Mouse (Mus musculus) heart, postnatal 36 days (tissue): Measurements from ENCODE around the gene Samd4b. TPM values are rescaled to one million over a fixed set of nuclear protein-coding genes. Genes with fewer than 3 reads are reported as not detected.
"Not testable (repeated sequence)": the region's sequence is repeated elsewhere in the genome, so short reads cannot be mapped to it uniquely, and the experiment has no call there.

Experiments
- DNase-seq, 2 experiments: peaks; one replicate each; pipeline ENCODE4 v3.0.0; 2021 to 2022
- intact Hi-C: fragments of 180-260 bp; cut with DNase I; formaldehyde crosslinking; loops from one replicate; pipeline ENCODE4 v1.15.1; 2025
- total RNA-seq, 2 experiments: library from RNA; stranded (reverse); gene quantifications; 2 replicates each; pipeline ENCODE4 v1.2.3; 2021

Samd4b gene
- total RNA-seq, 2 experiments from 2014 or later: 20.5 to 24.5 TPM

DNA sequence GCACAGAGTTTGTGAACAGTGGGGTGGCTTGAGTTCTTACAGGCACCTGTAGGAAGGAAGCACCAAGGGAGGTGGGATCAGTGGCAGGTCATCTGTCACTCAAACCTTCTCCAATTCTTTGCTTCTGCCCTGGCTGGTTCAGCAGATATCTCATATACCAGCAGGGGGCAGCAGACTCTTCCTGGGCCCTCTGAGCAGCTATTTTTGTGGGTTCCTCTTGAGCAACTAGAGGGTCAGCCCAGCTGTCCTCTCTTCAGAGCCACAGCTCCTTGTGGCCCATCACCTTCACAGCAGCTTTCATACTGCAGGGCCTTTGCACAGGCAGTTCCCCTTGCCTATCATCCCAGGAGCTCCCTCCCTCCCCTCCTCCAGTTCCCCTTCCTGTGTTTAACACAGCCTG lies 29.7 kb downstream of the Samd4b start:
- peak; percentile 72 to 74 for DNase-seq
- intact Hi-C loops: loop anchor here (1.0 to 5.0 kb wide), 2 partner anchors 33 to 159 kb away; no protein-coding TSS in a partner anchor

DNA sequence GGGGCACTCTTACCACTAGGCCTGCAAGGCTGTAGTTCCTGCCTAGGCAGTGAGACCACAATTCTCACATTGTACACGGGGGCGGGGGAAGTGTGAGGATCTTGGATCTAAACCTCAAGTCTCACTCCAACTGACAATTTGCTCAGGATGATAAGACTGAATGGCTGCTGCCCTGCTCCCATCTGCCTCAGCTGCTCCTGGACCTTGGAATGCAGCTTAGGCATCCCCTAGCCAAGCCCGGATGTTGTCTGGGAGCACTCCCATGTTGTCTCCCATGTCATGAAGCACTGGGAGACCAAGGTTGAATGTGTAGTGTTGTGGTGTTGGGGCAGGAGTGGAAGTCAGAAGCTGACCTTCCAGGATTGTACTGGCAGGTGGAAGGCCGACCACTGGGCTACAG lies 30.4 kb downstream of the Samd4b start:
- DNase-seq: no peak
- intact Hi-C loops: loop anchor here (5.0 kb wide), 1 partner anchor 160 kb away; no protein-coding TSS in a partner anchor

DNA sequence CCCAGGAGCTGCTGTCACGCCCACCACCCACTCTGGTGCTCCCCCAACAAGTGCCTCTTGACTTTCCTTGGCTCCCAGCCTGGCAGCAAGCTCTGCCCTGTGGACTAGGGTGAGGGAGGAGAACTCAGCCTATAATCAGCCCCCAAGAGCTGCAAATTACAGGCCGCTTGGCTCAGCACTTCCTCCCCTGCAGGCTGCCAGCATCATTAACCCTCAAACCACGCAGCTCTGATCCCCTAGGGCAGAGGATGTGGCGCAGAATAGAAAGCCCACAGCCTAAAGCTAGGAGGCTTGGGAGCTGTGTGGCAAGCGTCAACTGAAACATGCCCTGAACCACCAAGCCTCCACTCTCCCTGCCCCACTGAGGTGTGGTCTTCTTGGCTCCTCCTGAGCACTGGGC lies 32.5 kb downstream of the Samd4b start:
- no peak for DNase-seq
- intact Hi-C loops: loop anchor here (5.0 kb wide), 1 partner anchor 162 kb away; no protein-coding TSS in a partner anchor

DNA sequence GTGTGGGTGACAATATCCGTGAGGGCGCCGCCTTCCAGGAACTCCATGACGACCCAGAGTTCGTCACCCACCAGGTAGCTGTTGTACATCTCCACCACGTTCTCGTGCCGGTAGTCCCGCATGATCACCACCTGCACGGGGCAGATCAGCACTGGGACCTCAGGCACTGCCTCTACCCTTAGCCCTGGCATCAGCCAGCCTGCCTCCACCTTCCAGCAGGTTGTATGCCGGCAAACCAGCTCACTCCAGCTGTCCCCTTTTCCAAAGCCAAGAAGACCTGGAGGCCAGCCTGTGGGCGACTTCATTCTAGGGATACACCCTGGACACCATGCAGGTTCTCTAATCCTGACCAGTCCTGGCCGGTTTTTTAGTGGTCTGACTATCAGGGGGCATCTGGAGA lies 35.0 kb downstream of the Samd4b start:
- intact Hi-C loops: no loop called here
- DNase-seq: no peak

DNA sequence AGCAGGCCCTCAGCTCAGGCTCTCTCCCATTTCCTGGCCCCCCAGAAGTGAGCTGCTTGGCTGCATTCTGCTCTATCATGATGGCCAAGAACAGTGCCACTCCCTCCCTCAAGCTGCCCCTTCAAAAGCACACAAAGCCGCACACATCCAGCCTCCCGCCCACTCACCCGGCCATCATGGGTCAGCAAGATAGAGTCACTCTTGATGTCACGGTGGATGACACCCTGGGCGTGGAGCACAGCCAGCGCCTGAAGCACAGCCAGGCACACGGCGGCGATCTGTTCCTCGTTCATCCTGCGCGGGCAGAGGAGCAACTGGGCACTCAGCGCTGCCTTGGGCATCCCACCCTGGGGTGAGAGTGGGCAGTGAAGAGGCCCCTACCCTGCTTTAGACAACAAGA lies 35.6 kb downstream of the Samd4b start:
- intact Hi-C loops: no loop called here
- DNase-seq: no peak

DNA sequence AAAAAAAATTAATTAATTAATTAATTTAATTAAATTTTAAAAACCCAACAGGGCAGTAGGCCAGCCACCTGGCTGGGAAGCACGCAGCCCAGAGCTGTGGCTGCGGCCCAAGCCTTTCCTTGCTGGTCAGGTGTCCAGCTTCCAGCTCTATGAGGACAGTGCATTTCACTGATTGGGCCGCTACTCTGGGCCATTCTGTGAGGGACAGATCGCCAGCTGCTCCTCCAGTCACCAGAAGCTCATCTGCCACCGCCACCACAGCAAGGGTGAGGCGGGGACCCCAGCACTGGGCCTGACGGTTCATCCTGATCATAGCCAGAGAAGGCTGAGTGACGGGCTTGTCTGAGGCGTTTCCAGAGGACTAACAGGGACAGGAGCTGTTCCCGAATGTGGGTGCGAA lies 36.0 kb downstream of the Samd4b start:
- intact Hi-C loops: no loop called here
- no peak for DNase-seq

DNA sequence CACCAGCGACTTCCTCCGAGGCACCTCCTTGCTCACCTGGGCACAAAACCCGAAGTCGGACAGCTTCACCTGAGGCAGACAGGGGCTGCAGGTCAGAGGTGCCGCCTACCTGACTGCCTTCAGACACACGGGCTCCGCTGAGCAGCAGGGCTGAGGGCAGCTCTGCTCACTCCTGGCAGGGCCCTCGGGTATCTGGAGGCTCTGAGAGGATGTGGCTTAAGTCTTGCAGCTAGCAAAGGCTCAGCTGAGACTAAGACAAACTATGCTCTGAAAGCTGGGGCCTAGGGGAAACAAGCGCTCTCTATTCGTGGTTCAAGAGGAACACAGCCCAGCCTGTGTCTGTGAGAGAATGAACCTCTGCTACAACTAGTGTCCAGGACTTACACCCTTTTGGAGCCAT lies 37.1 kb downstream of the Samd4b start:
- no peak for DNase-seq
- intact Hi-C loops: no loop called here

DNA sequence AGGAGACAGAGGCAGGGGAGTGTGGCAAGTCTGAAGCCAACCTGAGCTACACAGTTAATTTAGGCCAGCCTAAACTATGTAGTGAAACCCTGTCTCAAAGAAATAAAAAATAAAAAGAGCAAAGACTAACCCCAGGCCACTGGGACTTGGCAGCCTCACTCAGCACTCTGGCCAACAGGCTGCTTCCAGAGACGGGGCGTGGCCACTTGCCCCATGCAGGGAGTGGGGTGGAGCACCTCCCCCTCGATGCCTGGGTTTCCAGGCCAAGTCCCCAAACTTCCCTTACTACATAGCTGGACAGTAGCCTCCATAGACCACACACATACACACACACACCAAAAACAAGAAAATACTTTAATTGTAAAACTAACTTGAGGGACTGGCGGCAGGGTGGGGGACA lies 39.5 kb downstream of the Samd4b start:
- intact Hi-C loops: no loop called here
- peak; percentile 50 to 52 for DNase-seq

DNA sequence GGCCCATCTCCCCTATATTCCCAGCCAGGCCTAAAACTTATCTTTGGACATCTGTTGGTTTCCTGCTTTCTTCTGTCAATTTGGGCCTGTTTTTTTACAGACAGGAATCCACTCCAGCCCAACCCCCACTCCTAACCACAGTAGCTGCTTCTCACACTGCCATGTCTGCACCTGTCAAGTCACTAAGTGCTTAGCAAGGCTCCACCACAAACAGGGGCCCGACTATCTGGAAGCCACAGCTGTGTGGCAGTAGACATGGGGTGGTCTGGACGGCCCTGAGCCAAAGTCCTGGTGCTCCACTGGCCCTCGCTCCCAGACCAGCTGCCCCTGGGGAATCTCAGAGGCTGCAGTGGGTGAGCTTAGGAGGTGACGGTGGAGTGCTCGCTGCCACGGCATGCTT lies 40.2 kb downstream of the Samd4b start:
- intact Hi-C loops: no loop called here

DNA sequence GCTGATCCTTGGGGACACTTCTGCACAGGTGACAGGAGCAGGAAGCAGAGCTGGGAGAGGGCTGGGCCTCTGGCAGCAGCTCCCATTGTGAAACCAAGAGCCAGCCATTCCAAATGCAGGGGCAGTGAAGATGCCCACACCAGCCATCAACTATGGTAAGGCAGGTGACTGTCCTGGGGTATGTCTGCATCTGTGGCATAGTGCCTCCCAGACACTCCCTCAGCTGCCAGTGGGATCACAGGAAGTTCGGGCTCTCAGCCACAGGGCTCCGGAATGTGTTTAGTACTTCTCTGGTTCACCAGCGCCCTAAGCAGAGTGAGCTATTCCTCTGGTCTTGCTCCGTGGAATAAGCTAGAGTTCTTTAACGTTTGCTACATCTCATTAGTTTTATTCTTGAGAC lies 40.9 kb downstream of the Samd4b start:
- intact Hi-C loops: no loop called here
- no peak for DNase-seq

More for the DNA sequence above, 40.2 kb downstream of the Samd4b start:
- DNase-seq: no peak

DNA sequence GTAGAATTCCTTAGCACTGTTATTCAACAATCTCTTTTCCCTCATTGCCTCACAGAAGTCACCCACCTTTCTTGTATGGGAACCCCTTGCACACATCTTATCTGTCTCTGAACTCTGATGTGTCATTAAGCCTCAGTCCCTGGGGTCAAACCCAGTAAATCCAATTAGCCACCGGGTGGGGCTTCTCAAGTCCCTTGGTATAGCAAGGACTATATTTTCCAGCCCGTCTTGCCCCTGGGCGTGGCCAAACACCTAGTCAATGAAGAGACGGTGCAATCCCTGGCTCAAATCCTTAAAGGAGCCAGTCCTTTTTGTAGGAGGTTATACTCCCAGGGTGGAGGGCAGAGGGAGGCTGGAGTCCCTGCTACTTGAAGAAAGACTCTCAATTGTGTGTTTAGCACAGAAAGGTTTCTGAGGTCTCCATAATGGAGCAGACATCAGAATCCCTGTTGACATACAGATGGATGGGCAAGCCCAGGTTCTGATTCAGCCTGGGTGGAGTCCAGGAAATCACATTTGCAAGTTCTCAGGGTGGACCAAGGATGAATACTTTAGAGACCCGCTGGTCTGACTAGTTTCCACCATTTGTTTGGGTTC lies 41.9 kb downstream of the Samd4b start:
- DNase-seq: no peak
- intact Hi-C loops: no loop called here

DNA sequence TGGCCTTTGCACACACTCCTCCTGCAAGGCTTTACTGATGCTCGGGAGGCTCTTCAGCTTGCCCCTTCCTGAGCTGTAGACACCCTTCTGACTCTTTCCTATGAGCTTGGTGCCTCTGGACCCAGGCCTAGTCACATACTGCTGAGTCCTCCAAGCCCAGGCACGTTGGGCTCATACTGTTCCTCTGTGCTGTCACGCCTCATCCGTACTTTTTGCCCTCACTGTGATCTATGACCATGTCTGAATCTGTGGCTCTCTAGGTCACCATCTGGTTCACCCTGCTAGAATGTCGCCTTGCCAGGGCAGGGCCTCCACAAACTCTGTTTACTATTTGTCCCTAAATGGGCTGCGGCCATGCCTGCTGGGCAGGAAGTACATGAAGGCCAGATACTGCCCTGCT lies 44.9 kb downstream of the Samd4b start:
- DNase-seq: no peak
- intact Hi-C loops: no loop called here

DNA sequence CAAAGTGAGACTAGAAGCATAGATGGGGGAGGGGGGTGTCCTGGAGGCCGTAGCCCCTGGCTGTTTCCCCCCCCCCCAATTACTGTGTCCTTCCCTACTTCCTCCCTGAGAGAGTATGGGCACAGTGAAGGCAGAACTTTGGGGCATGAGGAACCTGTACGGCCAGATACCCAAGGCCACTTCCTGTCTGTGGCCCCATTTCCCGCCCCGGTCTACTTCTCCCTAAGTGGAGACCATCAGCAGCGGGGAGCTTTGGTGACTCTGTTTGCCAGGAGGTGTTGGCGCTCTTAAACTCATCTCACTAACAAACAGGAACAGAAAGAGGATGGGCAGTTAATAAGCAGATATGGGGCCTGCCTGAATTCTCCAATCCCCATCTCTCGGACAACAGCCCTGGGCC lies 50.3 kb downstream of the Samd4b start:
- no peak for DNase-seq
- intact Hi-C loops: no loop called here

DNA sequence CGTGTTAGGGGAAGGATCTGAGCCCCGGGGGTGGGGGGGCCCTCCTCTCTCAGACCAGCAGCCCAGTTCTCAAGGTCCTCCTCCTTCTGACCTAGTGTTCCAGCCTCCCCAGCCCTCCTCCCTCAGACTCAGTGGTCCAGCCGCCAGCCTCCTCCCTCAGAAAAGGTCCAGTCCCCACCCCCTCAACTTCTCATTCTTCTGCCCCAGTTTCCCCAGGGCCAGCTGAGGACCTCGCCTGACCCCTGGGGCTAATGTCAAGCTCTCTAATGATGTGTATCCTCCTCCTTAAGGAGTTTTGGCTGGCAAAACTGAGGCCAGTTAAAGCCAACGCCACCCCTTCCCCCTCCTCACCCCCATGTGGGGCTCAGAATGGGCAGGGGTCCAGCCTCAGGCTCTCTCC lies 50.8 kb downstream of the Samd4b start, which contains the start of gene Nccrp1:
Nccrp1 (minus strand) TSS at position 101 of the 400 bp plus-strand sequence.
- DNase-seq: no peak
- intact Hi-C loops: no loop called here

DNA sequence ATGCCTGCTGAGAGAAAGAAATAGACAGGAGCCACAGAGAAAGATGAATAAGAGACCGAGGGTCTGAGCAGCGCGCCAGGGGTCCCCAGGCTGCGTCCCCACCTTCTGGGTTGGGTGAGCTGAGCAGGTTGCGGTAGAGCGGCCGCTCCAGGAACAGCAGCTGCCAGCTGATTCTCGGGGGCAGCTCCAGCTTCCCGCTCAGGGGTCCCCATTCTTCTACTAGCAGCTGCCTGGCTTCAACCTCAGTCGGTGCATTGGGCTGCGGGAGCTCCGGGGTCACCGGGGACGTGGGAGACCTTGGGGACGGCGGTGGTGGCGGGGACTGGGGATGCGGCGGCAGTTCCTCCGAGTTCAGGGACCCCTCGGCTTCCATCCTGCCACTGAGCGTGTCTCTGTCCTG lies 51.3 kb downstream of the Samd4b start:
- intact Hi-C loops: no loop called here
- no peak for DNase-seq

DNA sequence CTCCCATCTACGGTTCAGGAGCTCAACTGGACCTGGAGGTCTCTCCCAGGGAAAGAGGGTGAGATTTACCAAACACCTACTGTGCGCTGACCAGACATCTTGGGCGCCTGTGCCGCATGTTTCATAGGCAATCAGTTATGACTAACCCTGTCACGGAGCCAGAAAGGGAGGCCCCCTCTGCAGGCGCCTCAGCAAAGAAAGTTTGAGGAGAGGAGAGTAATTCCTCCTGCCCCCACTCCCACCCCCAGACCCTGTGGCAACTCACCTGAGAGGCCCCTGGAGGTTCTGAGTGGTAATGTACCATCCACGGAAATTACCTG lies 52.1 kb downstream of the Samd4b start:
- DNase-seq: no peak
- intact Hi-C loops: no loop called here

DNA sequence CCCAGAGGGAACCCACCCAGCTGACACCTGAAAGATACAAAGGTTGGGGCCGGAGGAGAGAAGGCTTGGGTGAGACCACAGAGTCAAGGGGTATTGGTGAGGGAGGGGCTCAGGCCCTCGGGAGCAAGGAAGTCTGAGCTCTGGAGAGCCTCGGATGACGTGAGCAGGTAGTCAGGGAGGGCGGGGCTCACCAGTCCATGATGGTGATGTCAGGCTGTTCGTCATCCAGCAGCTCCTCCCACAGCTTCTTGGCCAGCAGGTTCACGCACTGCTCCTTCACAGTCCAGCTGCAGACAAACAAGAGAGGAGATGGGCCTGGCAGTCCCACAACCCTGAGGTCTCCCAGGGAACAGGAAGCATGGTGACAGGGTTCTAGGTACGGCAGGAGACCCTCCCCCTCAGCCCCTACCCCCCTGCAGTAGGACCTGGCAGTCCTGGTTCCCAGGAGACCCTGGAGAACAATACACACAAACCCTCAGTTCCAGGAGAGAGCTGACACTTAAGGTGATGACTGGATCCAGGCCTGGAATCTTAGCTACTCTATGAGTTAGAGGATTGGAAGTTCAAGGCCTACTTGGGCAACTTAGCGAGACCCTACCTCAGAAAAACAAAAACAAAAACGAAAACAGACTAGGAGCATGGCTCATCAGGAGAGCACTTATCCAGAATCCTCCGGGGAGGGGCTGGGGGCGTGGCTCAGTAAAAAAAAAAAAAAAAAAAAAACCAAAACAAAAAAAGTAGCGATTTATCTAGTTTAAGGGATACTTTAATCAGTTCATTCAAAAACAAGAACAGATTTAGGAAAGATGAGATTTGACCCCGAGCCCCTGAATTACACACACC lies 52.7 kb downstream of the Samd4b start:
- intact Hi-C loops: no loop called here
- DNase-seq: no peak

DNA sequence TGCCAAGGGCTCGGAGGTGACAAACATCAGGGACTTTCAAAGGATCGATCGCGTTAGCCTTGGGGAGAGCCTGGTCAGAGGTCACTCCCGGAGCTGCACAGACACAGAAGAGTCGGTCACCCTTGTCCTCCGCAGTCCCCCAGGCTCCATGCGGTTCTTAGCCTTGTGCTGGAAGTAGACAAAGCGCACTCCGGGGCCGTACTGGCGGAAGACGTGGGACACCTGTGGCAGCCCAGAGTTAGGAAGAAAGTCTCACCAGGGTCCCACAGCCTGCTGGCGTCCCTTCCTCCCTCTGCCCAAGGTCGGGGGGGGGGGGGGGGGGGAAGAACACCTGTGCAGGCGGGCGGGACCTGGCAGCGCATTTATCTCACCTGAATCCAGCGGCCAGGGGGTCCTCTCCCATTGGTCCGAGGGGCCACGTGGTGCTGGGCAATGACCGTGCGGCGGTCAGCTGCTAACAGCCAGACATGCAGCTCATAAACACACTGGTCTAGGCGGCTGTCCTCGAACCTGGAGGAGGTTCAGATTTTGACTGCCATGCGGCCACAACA lies 53.8 kb downstream of the Samd4b start:
- no peak for DNase-seq
- intact Hi-C loops: no loop called here

DNA sequence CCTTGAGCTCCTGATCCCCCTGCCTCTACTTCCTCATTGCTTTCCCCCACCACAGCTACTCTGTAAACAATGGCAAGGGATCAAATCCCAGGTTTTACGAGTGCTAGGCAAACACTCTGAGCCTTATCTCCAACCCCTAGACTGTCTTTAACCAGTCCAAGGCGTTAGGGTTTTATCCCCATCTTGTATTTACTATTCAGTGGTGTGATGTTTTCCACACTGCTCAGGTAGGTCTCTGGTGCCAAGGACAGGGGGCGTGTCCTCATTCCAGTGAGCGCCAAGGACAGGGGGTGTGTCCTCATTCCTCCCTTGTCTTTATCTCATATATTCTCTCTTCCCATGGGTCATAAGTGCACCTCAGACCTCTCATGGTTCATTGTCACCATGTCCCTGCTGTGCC lies 57.4 kb downstream of the Samd4b start, which contains the start of gene Sycn:
Sycn (plus strand) TSS at position 360 of the 400 bp plus-strand sequence.
- DNase-seq: no peak
- intact Hi-C loops: no loop called here

DNA sequence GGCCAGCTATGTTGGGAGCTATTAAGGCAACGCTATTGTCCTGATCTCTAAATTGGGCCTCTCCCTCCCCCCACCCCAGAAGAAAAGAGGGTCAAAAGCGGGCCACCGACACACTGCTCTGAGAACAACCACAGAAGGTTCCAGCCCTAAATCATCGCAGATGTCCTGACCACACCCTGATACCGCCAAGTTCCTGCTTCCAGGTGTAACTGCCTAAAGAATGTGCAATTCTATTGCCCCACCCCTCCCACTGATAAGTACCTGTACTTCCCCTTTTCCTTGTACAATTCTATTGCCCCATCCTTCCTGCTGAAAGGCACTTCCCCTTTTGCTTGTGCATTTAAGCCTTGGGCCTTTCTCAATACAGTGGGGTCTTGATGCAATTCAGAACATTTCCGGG lies 59.1 kb downstream of the Samd4b start:
- DNase-seq, intact Hi-C loops: not testable (repeated sequence)

DNA sequence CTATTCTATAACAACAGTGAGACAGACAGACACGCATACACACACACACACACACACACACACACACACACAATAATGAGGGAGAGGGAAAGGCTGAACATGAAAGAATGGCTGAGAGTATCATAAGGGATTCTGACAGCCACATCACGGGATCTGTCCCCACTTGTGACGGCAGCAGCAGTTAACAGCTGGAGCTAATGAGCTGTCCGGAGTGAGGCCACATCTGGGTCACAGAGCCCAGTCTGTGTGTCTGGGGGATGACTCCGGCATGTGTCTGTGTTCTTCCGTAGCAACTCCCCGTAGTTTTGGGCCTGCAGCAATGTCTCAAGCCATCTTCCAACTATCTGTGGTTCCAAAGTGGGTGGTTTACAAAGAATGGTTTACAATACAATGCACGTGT lies 65.9 kb downstream of the Samd4b start:
- intact Hi-C loops: no loop called here

More for the DNA sequence above, 65.9 kb downstream of the Samd4b start:
- DNase-seq: no peak
